Mouse (Mus musculus): Measurements from ENCODE around the gene Ctcf. TPM values are rescaled to one million over a fixed set of nuclear protein-coding genes. Genes with fewer than 3 reads are reported as not detected.
A peak's percentile ranks its signal among the peaks of the same experiment; 100 is the strongest.

Gene Ctcf
- polyA plus RNA-seq, 1 experiment = 17.9 TPM

DNA sequence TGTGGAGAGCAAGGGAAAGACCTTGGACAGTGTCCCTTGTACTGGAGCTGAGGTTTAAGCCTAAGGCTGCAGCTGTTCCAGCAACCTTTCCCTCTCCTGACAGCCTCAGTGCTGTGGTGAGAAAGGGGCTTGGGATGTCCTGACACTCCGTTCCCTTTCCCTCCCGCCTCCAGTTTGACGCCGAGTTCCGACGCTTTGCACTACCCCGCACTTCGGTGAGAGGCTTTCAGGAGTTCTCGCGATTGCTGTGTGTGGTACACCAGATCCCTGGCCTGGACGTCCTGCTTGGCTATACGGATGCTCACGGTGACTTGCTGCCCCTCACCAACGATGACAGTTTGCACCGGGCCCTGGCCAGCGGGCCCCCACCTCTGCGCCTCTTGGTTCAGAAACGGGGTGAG, 65.6 kb downstream of the Ctcf start:
- TF ChIP-seq POLR2A (IDR thresholded peaks at IDR 0.05; ENCODE audit: borderline replicate concordance, extremely low read depth, low read depth, low read length) (no peak), CTCF (IDR thresholded peaks at IDR 0.05; ENCODE audit: insufficient read depth, low read length) (no peak)
- WGBS = 57% methylated on average over 18 of the region's 18 CpGs
- DNase-seq = no peak
- peak overlapping the region; percentile 74 for H3K4me3 ChIP-seq (replicated peaks; ENCODE audit: extremely low read depth, low read depth, low read length)
- peaks cover 6% of the 10 kb centered on the region; the same call in 1 of the 2 replicates for H3K4me1 ChIP-seq (ENCODE audit: control insufficient read depth, insufficient read depth, low read length)

DNA sequence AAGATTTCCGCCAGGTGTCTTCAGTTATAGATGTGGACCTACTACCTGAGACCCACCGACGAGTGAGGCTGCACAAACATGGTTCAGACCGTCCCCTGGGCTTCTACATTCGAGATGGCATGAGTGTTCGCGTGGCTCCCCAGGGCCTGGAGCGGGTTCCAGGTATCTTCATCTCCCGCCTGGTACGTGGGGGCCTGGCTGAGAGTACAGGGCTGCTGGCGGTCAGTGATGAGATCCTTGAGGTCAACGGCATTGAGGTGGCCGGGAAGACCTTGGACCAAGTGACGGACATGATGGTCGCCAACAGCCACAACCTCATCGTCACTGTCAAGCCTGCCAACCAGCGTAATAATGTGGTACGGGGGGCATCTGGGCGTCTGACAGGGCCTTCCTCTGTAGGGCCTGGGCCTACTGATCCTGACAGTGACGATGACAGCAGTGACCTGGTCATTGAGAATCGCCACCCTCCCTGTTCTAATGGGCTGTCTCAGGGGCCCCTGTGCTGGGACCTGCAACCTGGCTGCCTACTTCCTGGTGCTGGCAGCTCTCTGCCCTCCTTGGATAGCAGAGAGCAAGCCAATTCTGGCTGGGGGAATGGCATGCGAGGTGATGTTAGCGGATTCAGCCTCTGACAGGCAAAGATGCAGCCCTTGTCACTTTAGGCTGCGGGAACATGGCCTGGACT, 66.5 kb downstream of the Ctcf start:
- TF ChIP-seq CTCF (IDR thresholded peaks at IDR 0.05; ENCODE audit: insufficient read depth, low read length) (no peak), POLR2A (IDR thresholded peaks at IDR 0.05; ENCODE audit: borderline replicate concordance, extremely low read depth, low read depth, low read length) (no peak)
- 91% methylated on average over 24 of the region's 24 CpGs for WGBS

DNA sequence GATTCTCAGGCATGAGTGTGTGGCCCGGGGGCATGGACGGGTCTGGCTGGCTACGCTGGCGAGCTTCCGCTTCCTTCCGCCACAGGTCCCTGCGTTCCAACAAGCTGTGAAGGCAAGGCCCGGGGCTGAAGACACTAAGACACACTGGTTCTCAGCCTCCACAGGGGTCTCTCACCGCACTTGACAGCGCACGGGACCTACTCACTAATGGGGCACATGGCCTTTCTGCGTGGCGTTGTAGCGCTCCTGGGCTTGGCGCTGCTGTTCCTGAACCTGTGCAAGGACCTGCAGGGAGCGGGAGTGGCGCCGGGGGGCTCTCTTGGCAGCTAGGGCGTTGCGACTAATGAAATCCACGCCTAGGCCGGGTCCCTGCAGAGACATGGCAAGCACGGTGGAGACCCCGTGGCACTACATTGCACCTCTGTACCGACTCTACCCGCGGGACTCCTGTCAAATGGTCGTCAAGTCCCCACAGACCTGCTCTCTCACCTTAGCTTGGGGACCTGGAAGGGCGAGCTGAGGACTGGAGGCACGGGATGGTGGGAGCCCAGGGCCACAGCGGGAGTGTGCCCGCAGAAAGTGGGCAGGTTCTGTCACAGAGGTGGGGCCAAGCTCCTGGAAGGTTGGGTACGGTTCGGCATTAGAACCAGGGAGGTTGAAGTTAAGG, 67.9 kb downstream of the Ctcf start:
- TF ChIP-seq CTCF (IDR thresholded peaks at IDR 0.05; ENCODE audit: insufficient read depth, low read length) (no peak), POLR2A (IDR thresholded peaks at IDR 0.05; ENCODE audit: borderline replicate concordance, extremely low read depth, low read depth, low read length) (no peak)
- WGBS = 93% methylated on average over 34 of the region's 34 CpGs
- peaks cover 8% of the 10 kb centered on the region; the same call in 1 of the 2 replicates for H3K4me1 ChIP-seq (ENCODE audit: control insufficient read depth, insufficient read depth, low read length)
- H3K4me3 ChIP-seq (replicated peaks; ENCODE audit: extremely low read depth, low read depth, low read length) = no peak overlapping the region
- no peak for DNase-seq

More for the DNA sequence above, 66.5 kb downstream of the Ctcf start:
- Histone ChIP-seq H3K4me3 (replicated peaks; ENCODE audit: extremely low read depth, low read depth, low read length) (no peak overlapping the region), H3K4me1 (ENCODE audit: control insufficient read depth, insufficient read depth, low read length) (peaks cover 8% of the 10 kb centered on the region; the same call in 1 of the 2 replicates)
- DNase-seq = no peak

DNA sequence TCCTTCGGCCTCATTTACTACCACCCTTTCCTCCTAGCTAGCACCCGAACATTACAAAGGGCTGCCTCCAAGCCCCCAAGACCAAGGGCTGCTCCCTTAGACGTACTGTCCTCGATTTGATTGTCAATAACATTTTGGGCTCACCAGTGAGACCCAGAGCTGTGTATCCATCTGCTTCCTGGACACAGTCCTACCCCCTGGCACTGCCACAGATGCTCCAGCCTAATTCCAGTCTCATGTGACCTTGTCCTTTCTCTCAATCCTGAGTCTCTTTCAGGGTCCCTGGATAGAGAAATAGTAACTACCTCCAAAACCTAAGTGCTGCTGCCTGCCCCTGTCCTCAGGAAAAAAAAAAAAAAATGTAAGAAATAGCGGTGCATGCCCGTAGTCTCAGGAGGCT, 68.6 kb downstream of the Ctcf start:
- Histone ChIP-seq H3K4me1 (ENCODE audit: control insufficient read depth, insufficient read depth, low read length) (peaks cover 8% of the 10 kb centered on the region; the same call in 1 of the 2 replicates), H3K4me3 (replicated peaks; ENCODE audit: extremely low read depth, low read depth, low read length) (no peak overlapping the region)
- TF ChIP-seq POLR2A (IDR thresholded peaks at IDR 0.05; ENCODE audit: borderline replicate concordance, extremely low read depth, low read depth, low read length) (no peak), CTCF (IDR thresholded peaks at IDR 0.05; ENCODE audit: insufficient read depth, low read length) (no peak)
- 87% methylated on average over 6 of the region's 6 CpGs for WGBS
- no peak for DNase-seq

DNA sequence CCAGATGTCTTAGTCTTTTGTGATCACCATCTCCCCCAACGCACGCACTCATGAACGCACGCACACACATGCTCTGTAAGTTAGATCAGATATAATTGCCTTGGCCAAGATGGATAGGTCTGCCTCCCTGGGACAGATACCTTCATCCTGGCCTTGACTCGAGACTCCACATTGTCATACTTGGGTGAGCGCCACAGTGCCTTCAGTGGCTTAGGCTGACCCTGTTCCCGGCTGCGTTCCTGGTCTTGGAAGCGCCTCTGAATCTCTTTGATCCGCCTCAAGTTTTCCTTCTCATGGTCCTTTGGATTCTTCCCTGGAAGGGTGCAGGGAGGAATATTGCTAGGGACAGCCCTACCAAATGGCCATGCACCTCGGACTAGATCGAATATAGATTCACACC, 70.1 kb downstream of the Ctcf start:
- Histone ChIP-seq H3K4me1 (ENCODE audit: control insufficient read depth, insufficient read depth, low read length) (peaks cover 6% of the 10 kb centered on the region; the same call in 1 of the 2 replicates), H3K4me3 (replicated peaks; ENCODE audit: extremely low read depth, low read depth, low read length) (no peak overlapping the region)
- 84% methylated on average over 12 of the region's 12 CpGs for WGBS
- TF ChIP-seq POLR2A (IDR thresholded peaks at IDR 0.05; ENCODE audit: borderline replicate concordance, extremely low read depth, low read depth, low read length) (no peak), CTCF (IDR thresholded peaks at IDR 0.05; ENCODE audit: insufficient read depth, low read length) (no peak)
- no peak for DNase-seq

DNA sequence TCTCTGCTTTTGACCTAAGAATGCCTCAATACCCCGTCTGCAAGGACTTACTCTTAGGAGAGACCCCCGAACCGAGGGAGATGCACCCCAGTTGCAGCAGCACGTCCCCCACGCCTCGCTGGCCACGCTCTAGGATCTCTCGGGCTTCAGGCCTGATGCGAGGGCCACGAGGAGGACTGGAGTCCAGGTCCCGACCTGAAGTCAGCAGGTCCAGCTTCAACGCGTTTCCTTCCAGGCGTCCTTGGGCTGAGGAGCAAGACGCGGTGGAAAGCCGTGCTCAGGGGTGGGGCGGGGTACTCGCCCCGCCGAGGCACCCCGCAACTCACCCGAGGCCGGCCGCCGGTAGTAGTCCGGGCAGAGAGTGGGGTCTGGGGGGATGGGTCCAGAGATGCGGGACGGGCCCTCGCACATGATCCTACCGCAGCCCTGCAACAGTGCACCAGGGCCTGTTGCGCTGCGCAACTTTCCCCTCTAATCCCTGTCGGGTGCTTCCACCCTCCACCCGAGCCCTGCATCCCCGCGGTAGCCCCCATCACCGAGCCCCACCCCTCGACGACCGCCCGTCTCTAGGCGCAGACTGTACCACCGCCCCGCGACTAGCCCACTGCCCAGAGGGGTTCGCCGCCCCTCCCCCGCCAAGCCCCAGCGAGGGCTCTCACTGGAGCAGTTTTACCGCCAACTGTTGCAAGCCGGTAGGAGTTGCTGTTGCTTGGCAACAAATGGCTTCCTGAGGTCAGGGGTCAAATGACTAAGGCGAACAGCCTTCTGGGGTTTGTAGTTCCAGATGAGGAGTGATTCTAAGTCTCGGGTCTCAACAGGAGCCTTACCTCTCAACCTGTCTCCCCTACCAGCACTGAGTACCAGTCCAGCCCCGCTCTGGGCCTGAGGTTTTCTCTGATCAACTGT, 71.4 kb downstream of the Ctcf start, which contains the start of the genes 4933405L10Rik and Enkd1:
TSS of gene 4933405L10Rik (plus strand) at position 158 of the 906 bp plus-strand sequence.
TSS of gene Enkd1 (minus strand) at position 713 of the 906 bp plus-strand sequence.
- H3K4me1 ChIP-seq (ENCODE audit: control insufficient read depth, insufficient read depth, low read length) = peaks cover 3% of the 10 kb centered on the region; the same call in 1 of the 2 replicates
- TF ChIP-seq POLR2A (IDR thresholded peaks at IDR 0.05; ENCODE audit: borderline replicate concordance, extremely low read depth, low read depth, low read length) (no peak), CTCF (IDR thresholded peaks at IDR 0.05; ENCODE audit: insufficient read depth, low read length) (no peak)
- DNase-seq = peak; percentile 80
- H3K4me3 ChIP-seq (replicated peaks; ENCODE audit: extremely low read depth, low read depth, low read length) = peak within 1 kb of the TSS; percentile 70
- WGBS = under 1% methylated on average over 55 of the region's 55 CpGs

DNA sequence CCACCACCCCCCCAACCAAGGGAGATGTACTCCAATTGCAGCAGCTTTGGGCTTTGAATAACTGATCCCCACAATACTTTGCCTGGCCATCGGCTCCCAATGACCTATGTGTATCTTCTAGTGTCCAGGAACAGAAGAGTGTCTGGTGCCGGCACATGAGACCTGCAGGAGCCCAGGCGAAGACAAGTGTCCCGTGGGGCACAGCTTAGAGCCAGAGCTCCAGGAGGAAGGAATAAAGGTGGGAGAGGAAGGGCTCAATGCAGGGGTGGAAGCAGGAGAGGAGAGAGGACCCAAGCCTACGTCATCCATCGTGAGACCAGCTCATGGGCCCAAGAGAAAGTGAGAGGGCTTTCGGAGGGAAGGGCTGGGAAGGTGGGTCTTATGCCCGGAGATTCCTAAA, 72.3 kb downstream of the Ctcf start:
- no peak for DNase-seq
- 88% methylated on average over 8 of the region's 8 CpGs for WGBS
- TF ChIP-seq CTCF (IDR thresholded peaks at IDR 0.05; ENCODE audit: insufficient read depth, low read length) (no peak), POLR2A (IDR thresholded peaks at IDR 0.05; ENCODE audit: borderline replicate concordance, extremely low read depth, low read depth, low read length) (no peak)
- Histone ChIP-seq H3K4me3 (replicated peaks; ENCODE audit: extremely low read depth, low read depth, low read length) (no peak overlapping the region), H3K4me1 (ENCODE audit: control insufficient read depth, insufficient read depth, low read length) (peaks cover 3% of the 10 kb centered on the region; the same call in 1 of the 2 replicates)

DNA sequence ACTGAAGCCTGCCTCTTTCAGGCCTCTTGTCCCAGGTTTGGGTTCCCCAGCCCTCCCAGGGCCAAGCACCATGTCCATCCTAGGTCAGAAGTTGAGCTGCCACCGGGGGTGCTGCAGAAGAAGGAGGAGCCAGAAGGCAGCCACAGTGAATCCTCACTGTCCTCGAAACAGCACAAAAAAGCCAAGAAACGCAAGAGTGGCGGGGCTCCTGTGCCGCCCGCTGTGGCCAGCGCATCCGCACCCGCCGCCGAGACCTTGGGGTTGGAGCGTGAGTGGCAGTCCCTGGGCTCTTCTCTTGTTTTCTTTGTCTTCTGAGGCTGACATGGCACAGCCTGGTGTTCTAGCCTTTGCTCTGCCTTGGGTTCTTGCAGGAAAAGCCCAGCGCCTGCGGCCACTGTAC, 72.9 kb downstream of the Ctcf start:
- Histone ChIP-seq H3K4me3 (replicated peaks; ENCODE audit: extremely low read depth, low read depth, low read length) (no peak overlapping the region), H3K4me1 (ENCODE audit: control insufficient read depth, insufficient read depth, low read length) (peaks cover 3% of the 10 kb centered on the region; the same call in 1 of the 2 replicates)
- DNase-seq = no peak
- 78% methylated on average over 14 of the region's 14 CpGs for WGBS
- TF ChIP-seq CTCF (IDR thresholded peaks at IDR 0.05; ENCODE audit: insufficient read depth, low read length) = no peak
- no peak for TF ChIP-seq POLR2A (IDR thresholded peaks at IDR 0.05; ENCODE audit: borderline replicate concordance, extremely low read depth, low read depth, low read length)

DNA sequence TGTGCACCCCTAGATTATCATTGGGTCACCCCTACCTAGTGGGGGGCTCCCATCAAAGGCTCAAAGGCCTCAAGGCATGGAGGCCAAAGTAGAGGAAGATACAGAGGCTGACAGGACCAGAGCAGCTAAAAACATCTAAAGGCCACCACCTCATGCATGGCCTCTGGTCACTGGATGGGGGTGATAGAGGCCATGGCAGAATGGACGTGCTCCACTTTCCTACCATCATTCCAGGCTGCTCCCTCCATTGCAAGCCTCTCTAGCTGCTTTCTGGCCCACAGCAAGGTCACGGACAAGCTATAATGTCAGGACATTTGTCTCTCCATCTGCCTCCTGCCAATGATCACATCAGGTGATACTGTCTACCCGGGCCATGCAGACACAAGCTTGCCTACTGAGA, 75.9 kb downstream of the Ctcf start:
- no peak overlapping the region for H3K4me3 ChIP-seq (replicated peaks; ENCODE audit: extremely low read depth, low read depth, low read length)
- no peak for DNase-seq
- peaks cover 5% of the 10 kb centered on the region; the same call in 1 of the 2 replicates for H3K4me1 ChIP-seq (ENCODE audit: control insufficient read depth, insufficient read depth, low read length)
- 85% methylated on average over 3 of the region's 3 CpGs for WGBS
- TF ChIP-seq POLR2A (IDR thresholded peaks at IDR 0.05; ENCODE audit: borderline replicate concordance, extremely low read depth, low read depth, low read length) (no peak), CTCF (IDR thresholded peaks at IDR 0.05; ENCODE audit: insufficient read depth, low read length) (no peak)
